Mouse (Mus musculus) embryo, embryonic 10 days (tissue): ENCODE data around the gene Krtdap.
A peak's percentile ranks its signal among the peaks of the same experiment; 100 is the strongest.
"Not testable (repeated sequence)": the region's sequence is repeated elsewhere in the genome, so short reads cannot be mapped to it uniquely, and the experiment has no call there.

Experiments
- DNase-seq: peaks from one replicate; pipeline ENCODE4 v3.0.0-alpha.2; 2015; ENCODE audit warnings: low spot score

Krtdap gene

DNA sequence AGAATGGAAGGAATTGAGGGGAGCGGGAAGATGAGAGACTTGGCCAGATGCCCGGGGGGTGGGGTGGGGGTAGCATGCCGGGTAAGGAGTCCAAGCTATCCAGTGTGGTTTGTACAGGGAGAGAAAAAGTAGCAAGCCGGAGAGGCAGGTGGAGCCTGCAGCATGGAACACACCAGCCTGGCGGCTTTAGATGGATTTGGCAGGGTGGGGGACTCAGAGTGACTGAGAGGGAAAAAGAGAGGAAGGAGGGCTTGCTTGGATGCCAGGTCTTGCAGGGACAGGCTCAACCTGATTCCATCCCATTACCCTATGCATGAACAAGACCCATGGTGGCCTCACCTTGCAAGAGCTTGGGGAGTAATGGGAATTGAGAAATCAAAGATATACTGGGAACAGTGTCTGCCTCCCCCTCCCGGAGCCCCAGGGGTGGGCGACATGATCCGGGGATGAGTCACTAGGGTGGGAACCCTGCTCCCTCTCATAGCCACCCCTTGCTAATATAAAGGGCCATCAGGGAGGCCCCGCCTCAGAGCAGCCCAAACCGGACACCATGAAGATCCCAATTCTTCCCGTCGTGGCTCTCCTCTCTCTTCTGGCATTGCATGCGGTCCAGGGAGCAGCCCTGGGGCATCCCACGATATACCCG lies at the start of gene Krtdap:
Gene Krtdap, plus strand, starts transcription at position 520 of the 646 bp plus-strand sequence.
- DNase-seq: no peak

DNA sequence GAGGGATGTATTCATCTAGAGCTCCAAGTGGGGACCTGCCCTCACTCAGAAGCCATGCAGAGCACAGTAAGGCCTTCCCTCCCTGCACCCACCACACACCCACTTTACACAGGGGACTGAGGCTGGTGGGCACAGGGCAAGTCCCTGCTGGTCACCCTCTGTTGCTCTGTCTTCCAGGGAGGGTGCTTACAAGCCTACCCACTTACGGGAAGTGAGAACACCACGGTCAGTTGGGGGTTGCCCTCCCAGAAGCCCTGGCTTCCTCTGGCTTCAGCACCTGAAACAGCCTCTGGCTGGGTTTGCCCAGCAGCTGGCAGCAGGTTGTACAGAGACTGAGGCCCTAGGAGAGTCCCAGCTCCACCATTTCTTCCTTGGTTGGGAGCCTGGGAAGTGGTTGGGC lies 45.1 kb upstream of the Krtdap start:
- not testable (repeated sequence) for DNase-seq

DNA sequence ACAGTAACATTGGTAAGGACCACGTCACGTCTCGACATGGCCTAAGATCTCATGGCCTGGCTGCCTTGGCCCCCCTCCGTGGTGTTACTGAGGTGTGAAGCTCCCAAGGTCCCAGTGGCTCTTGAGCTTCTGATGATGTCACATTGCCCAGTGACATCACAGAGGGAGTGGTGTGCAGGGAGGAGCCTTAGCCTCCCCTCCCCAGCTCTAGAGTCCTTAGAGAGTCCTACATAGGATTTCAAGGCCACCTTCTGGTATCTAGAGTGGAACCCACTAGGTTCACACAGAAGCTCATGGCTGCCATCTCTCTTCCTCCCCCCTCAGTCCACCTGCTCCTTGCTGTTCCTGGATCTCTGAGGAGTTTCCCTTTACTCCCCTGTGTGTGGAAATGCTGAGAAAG lies 44.1 kb upstream of the Krtdap start, which contains the start of gene Gapdhs:
Gene Gapdhs, minus strand, starts transcription at position 65 of the 400 bp plus-strand sequence.
- not testable (repeated sequence) for DNase-seq

DNA sequence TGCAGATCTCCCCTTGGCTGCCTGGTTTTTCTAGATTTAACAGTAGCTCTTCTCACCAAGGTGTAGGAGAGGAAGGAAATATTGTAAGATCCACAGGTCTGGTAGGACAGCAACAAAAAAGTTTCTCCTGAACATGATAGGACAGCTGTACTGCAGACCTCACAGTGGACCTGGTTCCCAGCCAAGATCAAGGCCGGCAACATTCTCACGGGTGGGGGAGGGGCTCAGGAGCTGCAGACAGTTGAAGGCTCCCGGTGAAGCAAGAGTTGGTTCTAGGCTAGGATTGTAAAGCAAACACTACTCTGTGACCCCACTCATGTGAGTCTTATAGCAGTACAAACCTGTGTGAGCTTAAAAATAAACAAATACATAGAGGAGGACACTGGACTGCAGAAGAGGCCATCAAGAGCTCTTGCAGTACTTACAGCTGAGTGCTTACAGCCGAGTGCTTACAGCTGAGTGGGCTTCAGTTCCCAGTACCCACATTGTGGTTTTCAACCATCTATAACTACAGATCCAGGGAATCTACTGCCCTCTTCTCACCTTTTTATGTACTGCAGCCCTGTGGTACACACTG lies 43.6 kb upstream of the Krtdap start:
- DNase-seq: no peak

DNA sequence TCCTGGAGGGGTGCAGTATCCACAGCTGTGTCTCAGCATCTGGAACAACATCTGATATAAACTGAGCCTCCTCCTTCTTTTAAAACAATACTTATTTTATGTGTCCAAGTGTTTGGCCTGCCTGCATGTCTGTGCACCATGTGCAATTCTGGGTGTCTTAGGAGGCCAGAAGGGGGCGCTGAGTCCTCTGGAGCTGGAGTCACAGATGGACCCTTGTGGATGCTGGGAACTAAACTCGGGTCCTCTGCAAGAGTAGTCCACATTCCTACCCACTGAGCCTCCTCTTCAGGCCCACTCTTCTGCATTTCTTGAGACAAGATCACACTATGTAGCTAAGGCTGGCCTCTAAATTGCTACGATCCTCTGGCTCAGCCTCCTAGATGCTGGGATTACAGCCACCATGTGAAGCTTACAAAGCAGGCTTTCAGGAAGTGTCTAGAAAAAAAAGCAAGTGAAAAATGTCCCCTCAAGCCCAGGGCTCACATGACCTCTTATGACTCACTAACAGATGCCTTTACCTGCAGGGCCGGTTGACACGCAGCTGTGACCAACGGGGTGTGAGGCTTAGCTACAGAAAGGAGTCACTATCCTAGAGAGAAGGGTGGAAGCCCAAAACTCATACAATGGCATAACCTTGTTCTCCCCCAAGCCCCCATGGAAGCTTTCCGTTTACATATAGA lies 40.0 kb upstream of the Krtdap start:
- DNase-seq: no peak

DNA sequence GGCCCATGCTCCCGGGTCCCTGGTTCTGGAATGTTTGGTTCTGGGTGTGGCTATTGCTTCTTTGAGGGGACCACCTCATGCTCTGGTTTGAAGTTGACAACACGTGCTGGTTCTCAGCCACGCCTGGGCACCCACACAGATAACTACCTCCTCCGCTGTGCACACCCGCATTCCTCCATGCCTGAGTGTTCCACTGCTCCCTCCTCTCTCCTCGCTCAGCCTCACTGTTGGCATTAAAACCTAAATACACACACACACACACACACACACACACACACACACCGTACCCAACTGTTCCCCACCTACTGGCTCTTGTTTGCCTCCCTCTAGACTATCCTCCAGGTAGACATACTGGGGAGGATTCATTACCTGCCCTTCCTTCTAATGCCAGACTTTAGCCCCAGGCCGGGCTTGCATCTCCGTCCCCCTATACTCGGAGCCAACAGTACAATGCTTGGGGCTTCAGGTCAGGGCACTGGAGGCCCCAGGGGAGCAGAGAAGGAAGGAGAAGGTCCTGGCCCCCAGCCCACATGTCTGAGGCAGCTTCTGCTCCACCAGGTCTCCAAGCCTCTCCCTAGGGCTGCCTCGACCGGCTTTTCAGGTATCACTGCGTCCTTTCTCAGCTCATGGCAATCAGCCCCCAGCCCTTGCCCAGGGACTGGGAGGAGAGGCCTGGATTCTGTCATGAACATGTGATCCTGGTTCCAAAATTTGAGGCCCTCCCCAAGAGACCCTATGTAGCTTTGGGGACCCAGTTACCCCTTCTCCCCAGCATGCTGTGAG lies 37.7 kb upstream of the Krtdap start:
- no peak for DNase-seq

DNA sequence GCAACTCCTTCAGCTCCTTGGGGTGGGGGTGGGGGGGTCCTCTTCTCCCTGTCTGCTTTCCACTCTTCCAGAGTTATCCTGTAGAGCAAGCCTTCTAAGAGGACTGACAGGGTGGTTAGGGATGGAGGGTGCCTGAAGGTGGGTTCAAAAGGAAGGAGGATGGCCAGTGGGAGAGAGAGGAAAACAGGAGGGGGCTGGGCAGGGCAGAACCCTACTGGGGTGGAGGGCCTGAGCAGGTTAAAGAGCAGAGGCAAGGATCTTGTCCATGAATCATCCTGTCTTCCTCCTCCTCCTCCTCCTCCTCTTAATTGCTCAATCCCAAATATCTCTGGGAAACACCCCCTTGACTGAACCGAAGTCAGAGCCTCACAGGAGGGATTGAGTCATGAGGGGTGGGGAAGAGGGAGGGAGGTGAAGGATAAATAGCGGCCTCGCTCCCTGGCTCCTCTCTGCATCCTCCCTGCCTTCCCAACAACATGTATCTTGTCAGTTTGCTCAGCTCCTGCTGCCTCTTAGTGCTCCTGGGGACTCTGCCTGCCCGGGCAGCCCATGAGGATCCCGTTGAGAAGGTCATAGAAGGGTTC lies 36.5 kb upstream of the Krtdap start, which contains the start of gene Sbsn:
Gene Sbsn, plus strand, starts transcription at position 386 of the 584 bp plus-strand sequence.
- DNase-seq: no peak

DNA sequence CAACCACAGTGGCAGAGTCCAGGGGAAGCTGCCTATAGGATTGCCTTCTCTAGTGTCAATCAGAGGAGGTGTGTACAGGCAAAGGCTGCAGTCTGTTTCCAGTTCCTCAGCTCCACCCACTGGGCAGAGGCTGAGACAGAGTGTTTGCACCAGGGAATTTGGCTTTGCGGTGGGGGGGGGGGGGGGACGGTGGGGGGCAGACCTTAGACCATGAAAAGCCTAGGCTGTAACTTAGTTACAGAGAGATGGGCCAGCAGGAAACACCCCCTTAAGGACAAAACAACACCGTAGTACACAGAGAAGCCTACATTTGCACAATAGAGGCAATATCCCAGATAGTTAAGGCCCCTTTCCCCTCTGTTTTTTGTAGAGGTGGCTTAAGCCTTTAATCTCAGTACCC lies 30.7 kb upstream of the Krtdap start:
- DNase-seq: no peak

DNA sequence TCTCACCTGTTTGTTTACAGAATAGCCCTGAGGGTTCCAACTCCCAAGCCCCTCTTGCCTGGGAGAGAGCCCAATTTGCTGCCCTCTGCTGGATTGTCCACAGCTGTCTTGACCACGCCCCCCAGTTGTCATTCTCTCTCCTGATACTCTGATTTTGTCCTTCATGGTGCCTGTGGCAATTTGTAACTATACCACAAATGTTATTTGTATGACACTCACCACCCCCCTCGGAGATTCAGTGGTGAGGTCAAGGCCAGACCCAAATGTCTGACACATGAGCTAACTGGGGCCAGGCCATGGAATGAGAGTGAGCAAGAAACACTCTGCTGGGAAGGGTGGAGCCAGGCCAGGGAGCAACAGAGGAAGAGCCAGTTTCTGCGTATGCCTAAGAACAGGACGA lies 28.8 kb upstream of the Krtdap start:
- peak; percentile 49 for DNase-seq

DNA sequence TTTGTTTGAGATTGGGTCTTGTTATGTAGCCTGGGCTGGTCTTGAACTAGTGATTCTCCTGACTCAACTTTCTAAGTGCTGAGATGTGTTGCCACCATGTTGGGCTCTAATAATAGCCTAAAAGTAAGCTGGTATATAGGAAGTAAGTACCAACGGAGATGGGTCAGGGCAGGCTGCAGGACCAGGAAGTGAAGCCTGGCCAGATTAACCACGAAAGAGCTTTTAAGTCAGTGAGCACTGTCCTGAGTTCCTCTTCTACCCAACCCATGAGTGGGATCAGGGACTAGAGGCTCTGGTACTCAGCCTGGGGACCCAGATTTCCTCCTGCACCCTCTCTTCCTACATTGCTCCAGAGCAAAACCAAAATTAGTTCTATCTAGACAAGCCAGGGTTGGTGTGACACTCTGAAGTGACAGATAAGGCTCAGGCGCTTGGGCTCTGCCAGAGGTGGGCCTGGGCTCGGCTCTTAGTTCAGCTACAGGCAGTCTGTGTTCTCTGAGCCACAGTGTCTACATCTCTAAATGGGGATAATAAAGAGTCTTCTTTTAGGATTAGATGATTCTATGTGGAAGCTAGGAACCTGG lies 25.8 kb upstream of the Krtdap start:
- no peak for DNase-seq

DNA sequence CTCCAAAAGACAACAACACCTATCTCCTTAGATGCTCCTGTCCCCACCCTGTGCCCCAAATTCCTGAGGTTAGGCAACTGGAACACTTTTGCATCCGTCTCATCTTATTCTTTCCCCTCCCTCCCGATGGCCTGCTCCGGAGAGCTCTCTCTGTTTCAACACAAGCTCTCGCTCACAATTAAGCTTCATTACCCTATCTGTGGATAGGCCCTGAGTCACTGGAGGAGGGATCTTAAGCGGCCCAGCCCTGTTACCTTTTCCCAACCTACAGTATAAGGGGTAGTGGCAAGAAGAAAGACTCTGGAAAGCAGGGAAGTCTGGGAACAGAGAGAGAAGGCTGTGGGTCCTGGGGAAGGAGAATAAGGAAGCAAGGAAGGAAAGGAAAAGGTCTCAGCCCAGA lies 24.2 kb upstream of the Krtdap start, which contains the start of gene Dmkn:
Gene Dmkn, plus strand, starts transcription at position 301 of the 400 bp plus-strand sequence.
- DNase-seq: no peak

DNA sequence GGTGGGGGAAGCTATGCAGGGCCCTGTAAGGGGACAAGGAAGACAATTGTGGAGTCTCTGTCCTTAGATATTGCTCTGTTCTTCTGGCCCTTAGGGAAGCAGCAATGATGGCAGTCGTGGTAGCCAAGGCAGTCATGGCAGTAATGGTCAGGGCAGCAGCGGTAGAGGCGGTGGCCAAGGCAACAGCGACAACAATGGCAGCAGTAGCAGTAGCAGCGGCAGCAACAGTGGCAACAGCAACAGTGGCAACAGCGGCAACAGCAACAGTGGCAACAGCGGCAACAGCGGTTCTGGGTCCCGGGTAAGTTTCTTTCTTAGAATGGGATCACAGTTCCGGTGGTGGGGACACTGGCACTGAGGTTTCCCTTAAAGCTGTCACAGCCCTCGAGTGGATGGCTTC lies 22.5 kb upstream of the Krtdap start:
- DNase-seq: peak; percentile 38

DNA sequence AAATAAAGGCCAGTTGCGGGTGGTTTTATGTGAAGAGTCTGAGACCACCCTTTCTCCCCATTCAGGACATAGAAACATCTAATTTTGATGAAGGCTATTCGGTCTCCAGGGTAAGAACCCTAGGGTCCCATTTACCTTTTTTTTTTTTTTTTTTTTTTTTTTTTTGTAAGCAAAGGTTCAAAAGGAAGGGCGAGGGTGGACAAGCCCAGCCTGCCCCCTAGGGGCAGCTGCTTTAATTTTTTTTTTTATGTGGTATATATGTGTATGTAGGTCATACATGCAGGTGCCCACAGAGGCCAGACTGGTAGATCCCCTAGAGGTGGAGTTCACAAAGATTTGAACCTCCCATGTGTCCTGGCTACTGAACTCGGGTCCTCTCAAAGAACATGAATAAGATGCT lies 21.3 kb upstream of the Krtdap start:
- no peak for DNase-seq

DNA sequence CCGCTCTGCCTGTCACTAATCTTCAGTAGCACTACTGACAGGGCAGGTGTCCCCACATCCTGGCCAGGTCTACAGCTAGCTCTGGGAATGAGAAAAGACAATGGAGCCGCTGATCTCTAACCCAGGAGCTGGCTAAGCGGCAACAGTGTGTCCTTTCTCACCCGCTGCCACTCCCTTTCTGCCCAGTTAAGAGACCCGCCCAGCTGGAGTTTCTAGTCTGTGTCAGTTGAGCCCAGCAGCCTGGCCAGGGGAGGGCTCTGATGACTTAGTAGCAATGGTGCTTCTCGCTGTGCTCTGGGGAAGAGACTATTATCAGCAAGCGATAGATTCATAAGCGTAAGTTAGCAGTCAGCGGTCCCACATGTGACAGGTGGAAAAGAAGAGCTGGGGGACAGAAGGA lies 18.5 kb upstream of the Krtdap start:
- DNase-seq: no peak

DNA sequence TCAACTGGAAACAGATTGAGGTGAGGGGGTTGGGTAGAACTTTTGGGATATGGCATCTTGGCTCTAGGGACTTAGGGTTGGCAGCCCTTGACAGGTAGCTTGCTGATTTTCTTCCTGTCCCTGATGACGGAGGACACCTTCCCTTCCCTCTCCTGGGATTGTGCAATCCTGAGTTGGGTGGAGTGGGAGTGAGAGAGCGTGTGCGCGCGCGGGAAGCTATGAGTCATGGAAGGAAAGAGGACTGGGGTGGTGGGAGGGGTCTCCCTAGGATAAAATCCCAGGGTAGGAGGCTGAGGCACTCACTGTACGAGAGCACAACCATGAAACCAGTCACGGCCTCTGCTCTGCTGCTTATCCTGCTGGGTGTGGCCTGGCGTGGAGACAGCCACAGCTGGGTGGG lies 11.6 kb upstream of the Krtdap start:
- no peak for DNase-seq

DNA sequence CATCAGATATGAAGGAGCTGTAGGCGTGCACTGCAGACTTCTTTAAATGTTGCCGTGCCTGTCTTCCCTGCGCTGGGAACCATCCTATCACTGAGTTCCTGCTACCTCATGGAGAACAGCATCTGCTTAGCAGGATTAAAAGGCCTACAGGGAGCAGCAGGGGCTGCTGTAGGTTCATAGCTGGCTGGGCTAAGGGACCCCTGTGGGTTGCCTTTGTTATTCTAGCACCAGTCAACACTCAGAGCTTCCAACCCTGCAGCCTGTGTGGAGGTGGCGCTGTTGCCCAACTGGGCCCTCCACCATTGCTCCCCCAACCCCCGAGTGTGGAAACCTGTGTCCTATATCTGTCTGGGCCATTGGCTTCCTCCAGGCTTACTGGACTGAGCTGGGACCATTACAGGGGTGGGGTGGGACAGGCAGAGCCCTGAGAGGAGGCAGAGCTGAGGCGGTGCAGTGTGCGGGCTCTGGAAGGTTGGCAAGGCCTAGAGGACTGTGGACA lies 10.6 kb upstream of the Krtdap start:
- DNase-seq: no peak

DNA sequence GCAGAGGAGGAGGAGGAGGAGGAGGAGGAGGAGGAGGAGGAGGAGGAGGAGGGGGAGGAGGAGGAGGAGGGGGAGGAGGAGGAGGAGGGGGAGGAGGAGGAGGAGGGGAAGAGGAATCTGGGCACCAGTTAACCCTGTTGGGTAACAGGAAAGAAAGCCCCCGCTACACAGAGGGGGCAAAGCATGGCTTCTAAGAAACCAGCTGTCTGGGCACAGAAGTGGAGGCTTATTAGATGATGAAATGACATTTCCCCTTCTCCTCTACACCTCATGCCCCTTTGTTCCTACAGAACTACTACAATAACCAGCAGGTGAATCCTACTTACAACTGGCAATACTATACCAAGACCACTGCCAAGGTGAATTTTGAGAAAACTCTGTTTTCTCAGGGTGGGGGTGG lies 9.8 kb upstream of the Krtdap start:
- DNase-seq: no peak

DNA sequence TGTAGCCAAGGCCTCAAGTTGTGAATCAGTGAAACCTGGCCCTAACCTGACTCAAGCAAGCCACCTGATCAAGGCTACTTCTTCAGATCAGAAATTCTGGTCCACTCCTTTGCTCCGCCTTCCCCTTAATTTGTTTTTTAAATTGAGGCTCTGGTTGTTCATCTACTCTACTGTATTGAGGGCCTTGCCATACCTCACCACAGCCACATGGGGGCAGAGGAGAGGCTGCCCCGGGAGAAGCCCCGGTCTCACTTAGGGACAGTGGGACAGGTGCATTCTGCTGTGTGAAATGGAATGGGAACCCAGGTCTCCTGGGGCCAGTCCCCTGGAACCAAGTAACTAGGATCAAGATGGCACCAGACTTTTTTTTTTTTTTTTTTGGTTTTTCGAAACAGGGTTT lies 5.9 kb upstream of the Krtdap start:
- DNase-seq: no peak

DNA sequence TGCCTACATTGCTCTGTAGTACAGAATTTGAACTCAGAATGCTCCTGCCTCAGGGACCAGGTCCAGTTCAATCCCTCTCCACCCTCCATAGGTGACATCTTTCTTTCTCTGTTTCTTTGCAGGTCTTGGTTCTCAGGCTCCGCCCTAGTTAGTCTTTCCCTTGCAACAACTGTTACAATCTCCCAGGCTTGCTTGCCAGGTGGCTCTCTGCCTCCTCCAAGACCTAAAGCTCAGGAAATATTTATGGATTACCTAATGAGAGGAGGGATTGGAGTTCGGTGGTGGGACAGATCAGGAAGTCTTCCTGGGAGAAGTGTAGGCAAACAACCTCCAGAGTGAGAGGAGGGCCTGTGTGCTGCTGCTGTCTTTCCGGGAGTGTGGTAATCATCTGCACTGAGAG lies 5.0 kb upstream of the Krtdap start:
- DNase-seq: no peak

DNA sequence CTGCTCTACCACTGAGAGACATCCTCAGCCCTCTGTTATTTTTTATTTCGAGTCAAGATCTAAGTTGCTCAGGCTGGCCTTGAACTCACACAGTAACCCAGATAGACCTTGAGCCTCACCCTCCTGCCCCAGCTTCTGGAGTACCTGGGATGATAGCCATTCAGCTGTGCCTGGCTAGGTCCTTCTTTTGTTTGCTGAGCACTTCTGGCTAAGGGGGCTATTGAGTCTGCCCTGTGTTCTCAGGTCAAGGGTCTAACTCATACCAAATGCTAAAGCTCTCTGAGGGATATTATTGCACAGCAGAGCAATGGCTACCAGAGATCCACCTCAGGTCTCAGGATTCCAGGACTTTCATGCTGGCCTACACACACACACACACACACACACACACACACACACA lies 2.5 kb upstream of the Krtdap start:
- no peak for DNase-seq

DNA sequence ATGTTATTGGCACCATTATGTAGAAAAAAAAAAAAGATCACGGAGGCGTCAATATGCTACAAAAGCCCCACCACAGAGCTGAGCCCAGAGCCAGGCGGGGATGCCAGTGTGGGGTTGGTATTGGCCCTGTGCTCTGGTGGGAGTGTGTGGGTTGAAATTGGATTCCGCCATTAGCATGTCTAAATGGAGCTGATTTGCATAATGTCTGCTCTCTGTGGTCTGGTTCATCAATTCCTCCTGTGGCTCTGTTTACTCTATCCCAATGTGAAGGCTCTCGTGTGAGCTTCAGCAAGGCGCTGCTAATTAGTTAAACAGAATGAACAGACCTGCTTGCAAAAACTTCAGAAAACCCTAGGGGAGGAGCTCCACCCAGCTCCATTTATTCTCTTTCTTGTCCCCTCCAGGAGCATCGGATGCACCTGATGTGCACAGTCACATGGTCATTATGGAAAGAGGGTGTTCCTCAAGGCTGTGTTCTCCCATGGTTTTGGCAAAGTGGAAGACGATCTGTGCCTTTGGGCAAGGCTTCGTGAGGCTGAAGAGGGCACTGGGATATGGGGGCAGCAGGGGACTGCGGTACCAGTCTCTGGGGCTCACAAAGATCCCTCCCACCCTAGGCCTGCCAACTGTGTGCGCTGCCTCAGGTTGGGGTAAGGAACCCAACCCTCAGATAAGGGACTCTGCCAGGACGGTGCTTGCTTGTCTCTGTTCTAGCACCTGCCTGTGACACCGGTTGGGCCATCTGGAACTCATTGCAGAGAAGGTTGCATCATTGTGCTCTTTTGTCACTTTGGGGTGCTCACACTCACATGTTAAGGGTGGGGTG lies 1.8 kb upstream of the Krtdap start:
- DNase-seq: no peak
